Mouse (Mus musculus) lung, postnatal 0 days (tissue): Measurements from ENCODE around the gene Dock2. TPM values are rescaled to one million over a fixed set of nuclear protein-coding genes. Genes with fewer than 3 reads are reported as not detected.

Experiments used
- ATAC-seq: fragments of 200-750 bp; cut with Nextera tagmentation; 2 replicates; pipeline ENCODE4 v1.8.0; 2017; ENCODE audit warnings: moderate library complexity
- DNase-seq: peaks from one replicate; pipeline ENCODE4 v3.0.0-alpha.2; 2016; ENCODE audit warnings: low spot score
- H3K27ac ChIP-seq: fragments of 300-500 bp; sonication (generic); 2 replicates; pipeline ENCODE4 v1.5.1; 2014; ENCODE audit warnings: antibody characterized with exemption, mild to moderate bottlenecking, low read length, mixed read lengths
- H3K27me3 ChIP-seq: fragments of 300-500 bp; sonication (generic); replicated peaks from 2 replicates; pipeline ENCODE4 v1.6.1; 2014; ENCODE audit warnings: low read length, mixed read lengths; ENCODE audit not compliant: insufficient read depth
- H3K36me3 ChIP-seq: fragments of 300-500 bp; sonication (generic); 2 replicates; pipeline ENCODE4 v1.6.1; 2014; ENCODE audit warnings: low read length, mixed read lengths; ENCODE audit not compliant: insufficient read depth
- H3K4me1 ChIP-seq: fragments of 300-500 bp; sonication (generic); 2 replicates; pipeline ENCODE4 v1.6.1; 2014; ENCODE audit warnings: antibody characterized with exemption, low read depth, low read length, mixed read lengths; ENCODE audit not compliant: insufficient read depth
- H3K4me2 ChIP-seq: fragments of 300-500 bp; sonication (generic); replicated peaks from 2 replicates; pipeline ENCODE4 v1.6.1; 2014; ENCODE audit warnings: low read depth, mild to moderate bottlenecking, low read length, moderate library complexity, mixed read lengths
- H3K4me3 ChIP-seq: fragments of 300-500 bp; sonication (generic); 2 replicates; pipeline ENCODE4 v1.5.1; 2014; ENCODE audit warnings: low read depth, low read length
- H3K9ac ChIP-seq: fragments of 300-500 bp; sonication (generic); replicated peaks from 2 replicates; pipeline ENCODE4 v1.6.1; 2014; ENCODE audit warnings: low read depth, mild to moderate bottlenecking
- H3K9me3 ChIP-seq: fragments of 300-500 bp; sonication (generic); 2 replicates; pipeline ENCODE4 v1.6.1; 2016; ENCODE audit warnings: low read length, mixed read lengths
- CTCF ChIP-seq: IDR thresholded peaks from 2 replicates; pipeline ENCODE4 v1.5.1; 2016; ENCODE audit warnings: antibody characterized with exemption, mild to moderate bottlenecking
- EP300 ChIP-seq: IDR thresholded peaks from 2 replicates; pipeline ENCODE4 v1.6.1; 2016; ENCODE audit warnings: antibody characterized with exemption, mild to moderate bottlenecking, control low read depth
- WGBS: fragments of 180-500 bp; shearing (Covaris S2); extraction: QIAGEN DNeasy Blood & Tissue Kit; methylation state at CpG from one replicate; pipeline ENCODE4 v1.1.7; 2014; 5-methylcytosine and 5-hydroxymethylcytosine counted together
- polyA plus RNA-seq: library from polyadenylated mRNA; unstranded; fragments of >200 nt; fragmentation: Nextera tagmentation; extraction: Ambion mirVana; gene quantifications from 2 replicates; pipeline ENCODE4 v1.2.1, GENCODE M21; 2015

The Dock2 gene
- polyA plus RNA-seq, 1 experiment from 2014 or later: 1.8 TPM

GRCm38 (mm10) chr11:34344310-34344709 is 439.4 kb downstream of the Dock2 start:
- ATAC-seq: no peak
- no peaks in the 10 kb centered on the region for H3K4me1 ChIP-seq
- H3K9me3 ChIP-seq: no peaks in the 10 kb centered on the region
- no peak overlapping the region for H3K4me3 ChIP-seq
- no peak overlapping the region for H3K27ac ChIP-seq
- no peaks in the 10 kb centered on the region for H3K27me3 ChIP-seq
- no peak for TF ChIP-seq CTCF
- no peak for TF ChIP-seq EP300
- no peak overlapping the region for H3K9ac ChIP-seq
- no peak overlapping the region for H3K4me2 ChIP-seq
- DNase-seq: no peak
- 72% methylated on average over 5 of the region's 5 CpGs for WGBS
- H3K36me3 ChIP-seq: no peaks in the 10 kb centered on the region

GRCm38 (mm10) chr11:34343742-34344307 is 439.9 kb downstream of the Dock2 start:
- H3K9ac ChIP-seq: no peak overlapping the region
- ATAC-seq (no peak), DNase-seq (no peak)
- TF ChIP-seq CTCF (no peak), EP300 (no peak)
- no peaks in the 10 kb centered on the region for H3K4me1 ChIP-seq
- no peaks in the 10 kb centered on the region for H3K36me3 ChIP-seq
- H3K9me3 ChIP-seq: no peaks in the 10 kb centered on the region
- WGBS: 65% methylated on average over 4 of the region's 4 CpGs
- H3K27me3 ChIP-seq: no peaks in the 10 kb centered on the region
- H3K4me3 ChIP-seq: no peak overlapping the region
- no peak overlapping the region for H3K4me2 ChIP-seq
- no peak overlapping the region for H3K27ac ChIP-seq

GRCm38 (mm10) chr11:34339693-34340092 is 444.0 kb downstream of the Dock2 start:
- H3K4me1 ChIP-seq: no peaks in the 10 kb centered on the region
- H3K9me3 ChIP-seq: no peaks in the 10 kb centered on the region
- H3K27me3 ChIP-seq: no peaks in the 10 kb centered on the region
- H3K4me2 ChIP-seq: no peak overlapping the region
- no peak overlapping the region for H3K27ac ChIP-seq
- H3K4me3 ChIP-seq: no peak overlapping the region
- ATAC-seq: no peak
- H3K9ac ChIP-seq: no peak overlapping the region
- no peaks in the 10 kb centered on the region for H3K36me3 ChIP-seq
- WGBS: 54% methylated on average over 5 of the region's 5 CpGs
- DNase-seq: no peak
- TF ChIP-seq CTCF (no peak), EP300 (no peak)

- 64% methylated on average over 1 of the region's 1 CpGs for WGBS
- H3K4me1 ChIP-seq: no peaks in the 10 kb centered on the region
- no peaks in the 10 kb centered on the region for H3K36me3 ChIP-seq
- H3K9ac ChIP-seq: no peak overlapping the region
- H3K9me3 ChIP-seq: no peaks in the 10 kb centered on the region
- no peaks in the 10 kb centered on the region for H3K27me3 ChIP-seq
- ATAC-seq (no peak), DNase-seq (no peak)
- TF ChIP-seq EP300: no peak
- peak; percentile 29 for TF ChIP-seq CTCF
- H3K27ac ChIP-seq: no peak overlapping the region
- no peak overlapping the region for H3K4me2 ChIP-seq
- H3K4me3 ChIP-seq: no peak overlapping the region
Observed at GRCm38 (mm10) chr11:34337907-34338306, 445.8 kb downstream of the Dock2 start.

GRCm38 (mm10) chr11:34332344-34333031 is 451.2 kb downstream of the Dock2 start:
- ATAC-seq: no peak
- no peak overlapping the region for H3K9ac ChIP-seq
- H3K4me2 ChIP-seq: no peak overlapping the region
- H3K36me3 ChIP-seq: no peaks in the 10 kb centered on the region
- no peak for DNase-seq
- no peaks in the 10 kb centered on the region for H3K9me3 ChIP-seq
- TF ChIP-seq CTCF (no peak), EP300 (no peak)
- no peak overlapping the region for H3K4me3 ChIP-seq
- 56% methylated on average over 7 of the region's 7 CpGs for WGBS
- no peak overlapping the region for H3K27ac ChIP-seq
- no peaks in the 10 kb centered on the region; the same call in 1 of the 2 replicates for H3K27me3 ChIP-seq
- H3K4me1 ChIP-seq: no peaks in the 10 kb centered on the region

GRCm38 (mm10) chr11:34323664-34324063 is 460.0 kb downstream of the Dock2 start:
- TF ChIP-seq EP300 (no peak), CTCF (no peak)
- ATAC-seq (no peak), DNase-seq (no peak)
- 69% methylated on average over 8 of the region's 8 CpGs for WGBS
- no peak overlapping the region for H3K4me2 ChIP-seq
- no peak overlapping the region for H3K9ac ChIP-seq
- no peak overlapping the region for H3K27ac ChIP-seq
- H3K4me1 ChIP-seq: no peaks in the 10 kb centered on the region
- H3K36me3 ChIP-seq: no peaks in the 10 kb centered on the region
- H3K9me3 ChIP-seq: no peaks in the 10 kb centered on the region
- H3K4me3 ChIP-seq: no peak overlapping the region
- H3K27me3 ChIP-seq: no peaks in the 10 kb centered on the region
